Mouse (Mus musculus): Measurements from ENCODE around the gene Gm17662. TPM values are rescaled to one million over a fixed set of nuclear protein-coding genes. Genes with fewer than 3 reads are reported as not detected.

Gm17662 gene
- polyA plus RNA-seq, 1 experiment from 2014 or later: not detected

GRCm38 (mm10) chr4:104824381-104825077 lies 32.6 kb upstream of the Gm17662 start:
- WGBS: 81% methylated on average over 7 of the region's 7 CpGs
- ATAC-seq (replicated peaks; ENCODE audit: low FRiP score): no peak

GRCm38 (mm10) chr4:104828939-104829338 lies 28.2 kb upstream of the Gm17662 start:
- no peaks in the 10 kb centered on the region for H3K27me3 ChIP-seq (ENCODE audit: control insufficient read depth, insufficient read depth, low read length)
- H3K27ac ChIP-seq (ENCODE audit: low read depth, low read length): no peak overlapping the region
- H3K4me3 ChIP-seq (ENCODE audit: low read depth, low read length): no peak overlapping the region
- H3K9ac ChIP-seq (ENCODE audit: low read length): no peak overlapping the region
- H3K36me3 ChIP-seq (ENCODE audit: control insufficient read depth, insufficient read depth, low read length): no peaks in the 10 kb centered on the region
- no peaks in the 10 kb centered on the region for H3K4me1 ChIP-seq (replicated peaks; ENCODE audit: control insufficient read depth, insufficient read depth, low read length)
- 89% methylated on average over 5 of the region's 5 CpGs for WGBS
- H3K9me3 ChIP-seq (ENCODE audit: control insufficient read depth, low read length): no peaks in the 10 kb centered on the region
- H3K4me2 ChIP-seq (ENCODE audit: low read depth, low read length, severe bottlenecking): no peak overlapping the region
- peak; percentile 13 for DNase-seq (ENCODE audit: low spot score)
- no peak for ATAC-seq (replicated peaks; ENCODE audit: low FRiP score)

More at GRCm38 (mm10) chr4:104824381-104825077, 32.6 kb upstream of the Gm17662 start:
- Histone ChIP-seq H3K36me3 (ENCODE audit: control insufficient read depth, insufficient read depth, low read length) (no peaks in the 10 kb centered on the region), H3K9me3 (ENCODE audit: control insufficient read depth, low read length) (no peaks in the 10 kb centered on the region), H3K27ac (ENCODE audit: low read depth, low read length) (no peak overlapping the region), H3K4me3 (ENCODE audit: low read depth, low read length) (no peak overlapping the region), H3K9ac (ENCODE audit: low read length) (no peak overlapping the region), H3K4me1 (replicated peaks; ENCODE audit: control insufficient read depth, insufficient read depth, low read length) (no peaks in the 10 kb centered on the region), H3K4me2 (ENCODE audit: low read depth, low read length, severe bottlenecking) (no peak overlapping the region), H3K27me3 (ENCODE audit: control insufficient read depth, insufficient read depth, low read length) (no peaks in the 10 kb centered on the region)
- peak; percentile 23 for DNase-seq (ENCODE audit: low spot score)

GRCm38 (mm10) chr4:104835096-104835495 lies 22.0 kb upstream of the Gm17662 start:
- ATAC-seq (replicated peaks; ENCODE audit: low FRiP score): no peak

GRCm38 (mm10) chr4:104838342-104838741 lies 18.8 kb upstream of the Gm17662 start:
- no peaks in the 10 kb centered on the region for H3K27me3 ChIP-seq (ENCODE audit: control insufficient read depth, insufficient read depth, low read length)
- no peak overlapping the region for H3K4me3 ChIP-seq (ENCODE audit: low read depth, low read length)
- no peak overlapping the region for H3K27ac ChIP-seq (ENCODE audit: low read depth, low read length)
- H3K4me2 ChIP-seq (ENCODE audit: low read depth, low read length, severe bottlenecking): no peak overlapping the region
- H3K9ac ChIP-seq (ENCODE audit: low read length): no peak overlapping the region
- H3K9me3 ChIP-seq (ENCODE audit: control insufficient read depth, low read length): no peaks in the 10 kb centered on the region
- H3K4me1 ChIP-seq (replicated peaks; ENCODE audit: control insufficient read depth, insufficient read depth, low read length): no peaks in the 10 kb centered on the region
- no peaks in the 10 kb centered on the region for H3K36me3 ChIP-seq (ENCODE audit: control insufficient read depth, insufficient read depth, low read length)
- no peak for DNase-seq (ENCODE audit: low spot score)
- no peak for ATAC-seq (replicated peaks; ENCODE audit: low FRiP score)
- 88% methylated on average over 2 of the region's 2 CpGs for WGBS

More at GRCm38 (mm10) chr4:104835096-104835495, 22.0 kb upstream of the Gm17662 start:
- H3K27ac ChIP-seq (ENCODE audit: low read depth, low read length): no peak overlapping the region
- DNase-seq (ENCODE audit: low spot score): peak; percentile 44
- no peak overlapping the region for H3K4me3 ChIP-seq (ENCODE audit: low read depth, low read length)
- no peak overlapping the region for H3K9ac ChIP-seq (ENCODE audit: low read length)
- no peaks in the 10 kb centered on the region for H3K27me3 ChIP-seq (ENCODE audit: control insufficient read depth, insufficient read depth, low read length)
- WGBS: 17% methylated on average over 5 of the region's 5 CpGs
- H3K9me3 ChIP-seq (ENCODE audit: control insufficient read depth, low read length): no peaks in the 10 kb centered on the region
- H3K4me1 ChIP-seq (replicated peaks; ENCODE audit: control insufficient read depth, insufficient read depth, low read length): no peaks in the 10 kb centered on the region
- H3K4me2 ChIP-seq (ENCODE audit: low read depth, low read length, severe bottlenecking): no peak overlapping the region
- no peaks in the 10 kb centered on the region for H3K36me3 ChIP-seq (ENCODE audit: control insufficient read depth, insufficient read depth, low read length)

GRCm38 (mm10) chr4:104842204-104842603 lies 14.9 kb upstream of the Gm17662 start:
- ATAC-seq (replicated peaks; ENCODE audit: low FRiP score) (no peak), DNase-seq (ENCODE audit: low spot score) (no peak)
- 91% methylated on average over 5 of the region's 5 CpGs for WGBS
- no peak overlapping the region for H3K4me3 ChIP-seq (ENCODE audit: low read depth, low read length)
- no peaks in the 10 kb centered on the region for H3K36me3 ChIP-seq (ENCODE audit: control insufficient read depth, insufficient read depth, low read length)
- H3K9me3 ChIP-seq (ENCODE audit: control insufficient read depth, low read length): no peaks in the 10 kb centered on the region
- no peak overlapping the region for H3K27ac ChIP-seq (ENCODE audit: low read depth, low read length)
- no peaks in the 10 kb centered on the region for H3K27me3 ChIP-seq (ENCODE audit: control insufficient read depth, insufficient read depth, low read length)
- no peak overlapping the region for H3K9ac ChIP-seq (ENCODE audit: low read length)
- no peaks in the 10 kb centered on the region for H3K4me1 ChIP-seq (replicated peaks; ENCODE audit: control insufficient read depth, insufficient read depth, low read length)
- no peak overlapping the region for H3K4me2 ChIP-seq (ENCODE audit: low read depth, low read length, severe bottlenecking)

- H3K4me3 ChIP-seq (ENCODE audit: low read depth, low read length): no peak overlapping the region
- no peaks in the 10 kb centered on the region for H3K36me3 ChIP-seq (ENCODE audit: control insufficient read depth, insufficient read depth, low read length)
- H3K4me1 ChIP-seq (replicated peaks; ENCODE audit: control insufficient read depth, insufficient read depth, low read length): no peaks in the 10 kb centered on the region
- no peaks in the 10 kb centered on the region for H3K9me3 ChIP-seq (ENCODE audit: control insufficient read depth, low read length)
- DNase-seq (ENCODE audit: low spot score) (peak; percentile 18), ATAC-seq (replicated peaks; ENCODE audit: low FRiP score) (no peak)
- no peak overlapping the region for H3K27ac ChIP-seq (ENCODE audit: low read depth, low read length)
- no peak overlapping the region for H3K9ac ChIP-seq (ENCODE audit: low read length)
- 57% methylated on average over 4 of the region's 4 CpGs for WGBS
- no peaks in the 10 kb centered on the region for H3K27me3 ChIP-seq (ENCODE audit: control insufficient read depth, insufficient read depth, low read length)
- H3K4me2 ChIP-seq (ENCODE audit: low read depth, low read length, severe bottlenecking): no peak overlapping the region
These were observed 13.6 kb upstream of the Gm17662 start for GRCm38 (mm10) chr4:104843546-104843945.

GRCm38 (mm10) chr4:104855216-104855615 lies 1.9 kb upstream of the Gm17662 start:
- Histone ChIP-seq H3K27me3 (ENCODE audit: control insufficient read depth, insufficient read depth, low read length) (no peaks in the 10 kb centered on the region), H3K4me3 (ENCODE audit: low read depth, low read length) (no peak overlapping the region), H3K27ac (ENCODE audit: low read depth, low read length) (no peak overlapping the region), H3K9ac (ENCODE audit: low read length) (no peak overlapping the region), H3K36me3 (ENCODE audit: control insufficient read depth, insufficient read depth, low read length) (no peaks in the 10 kb centered on the region), H3K4me1 (replicated peaks; ENCODE audit: control insufficient read depth, insufficient read depth, low read length) (no peaks in the 10 kb centered on the region), H3K4me2 (ENCODE audit: low read depth, low read length, severe bottlenecking) (no peak overlapping the region), H3K9me3 (ENCODE audit: control insufficient read depth, low read length) (no peaks in the 10 kb centered on the region)
- no peak for ATAC-seq (replicated peaks; ENCODE audit: low FRiP score)
- no peak for DNase-seq (ENCODE audit: low spot score)
- WGBS: 92% methylated on average over 2 of the region's 2 CpGs

- 74% methylated on average over 4 of the region's 4 CpGs for WGBS
These were observed 694 bp downstream of the Gm17662 start for GRCm38 (mm10) chr4:104857823-104858222.

GRCm38 (mm10) chr4:104861241-104861640 lies 4.1 kb downstream of the Gm17662 start:
- no peak overlapping the region for H3K27ac ChIP-seq (ENCODE audit: low read depth, low read length)
- H3K4me1 ChIP-seq (replicated peaks; ENCODE audit: control insufficient read depth, insufficient read depth, low read length): no peaks in the 10 kb centered on the region
- no peak overlapping the region for H3K9ac ChIP-seq (ENCODE audit: low read length)
- no peak overlapping the region for H3K4me2 ChIP-seq (ENCODE audit: low read depth, low read length, severe bottlenecking)
- ATAC-seq (replicated peaks; ENCODE audit: low FRiP score) (no peak), DNase-seq (ENCODE audit: low spot score) (no peak)
- H3K36me3 ChIP-seq (ENCODE audit: control insufficient read depth, insufficient read depth, low read length): no peaks in the 10 kb centered on the region
- no peak overlapping the region for H3K4me3 ChIP-seq (ENCODE audit: low read depth, low read length)
- no peaks in the 10 kb centered on the region for H3K27me3 ChIP-seq (ENCODE audit: control insufficient read depth, insufficient read depth, low read length)
- no peaks in the 10 kb centered on the region for H3K9me3 ChIP-seq (ENCODE audit: control insufficient read depth, low read length)
- WGBS: 86% methylated on average over 8 of the region's 8 CpGs

More at GRCm38 (mm10) chr4:104857823-104858222, 694 bp downstream of the Gm17662 start:
- Histone ChIP-seq H3K4me3 (ENCODE audit: low read depth, low read length) (no peak overlapping the region), H3K9me3 (ENCODE audit: control insufficient read depth, low read length) (no peaks in the 10 kb centered on the region), H3K27ac (ENCODE audit: low read depth, low read length) (no peak overlapping the region), H3K4me2 (ENCODE audit: low read depth, low read length, severe bottlenecking) (no peak overlapping the region), H3K27me3 (ENCODE audit: control insufficient read depth, insufficient read depth, low read length) (no peaks in the 10 kb centered on the region), H3K36me3 (ENCODE audit: control insufficient read depth, insufficient read depth, low read length) (no peaks in the 10 kb centered on the region), H3K9ac (ENCODE audit: low read length) (no peak overlapping the region), H3K4me1 (replicated peaks; ENCODE audit: control insufficient read depth, insufficient read depth, low read length) (no peaks in the 10 kb centered on the region)
- no peak for ATAC-seq (replicated peaks; ENCODE audit: low FRiP score)
- DNase-seq (ENCODE audit: low spot score): no peak

All from forebrain, embryonic 11.5 days (tissue).